Mouse (Mus musculus) testis, adult 2 months (tissue): ENCODE measurements around the gene Thrb. TPM values are rescaled to one million over a fixed set of nuclear protein-coding genes. Genes with fewer than 3 reads are reported as not detected.

Source experiments
- H3K27ac ChIP-seq: fragments of 200-500 bp; 2 replicates; pipeline ENCODE4 v1.5.1; 2012; ENCODE audit warnings: low read depth, low read length; ENCODE audit not compliant: control insufficient read depth, insufficient read depth
- H3K27me3 ChIP-seq: fragments of 200-500 bp; 2 replicates; pipeline ENCODE4 v1.6.1; 2012; ENCODE audit warnings: mild to moderate bottlenecking, low read length, moderate library complexity; ENCODE audit not compliant: control insufficient read depth, insufficient read depth
- H3K36me3 ChIP-seq: fragments of 200-500 bp; 2 replicates; pipeline ENCODE4 v1.6.1; 2012; ENCODE audit warnings: mild to moderate bottlenecking, low read length; ENCODE audit not compliant: control insufficient read depth, insufficient read depth
- H3K4me1 ChIP-seq: fragments of 200-500 bp; 2 replicates; pipeline ENCODE4 v1.6.1; 2012; ENCODE audit warnings: low read length; ENCODE audit not compliant: control insufficient read depth, insufficient read depth
- H3K4me3 ChIP-seq: fragments of 200-500 bp; 2 replicates; pipeline ENCODE4 v1.5.1; 2012; ENCODE audit warnings: low read depth, mild to moderate bottlenecking, low read length, moderate library complexity, mixed read lengths; ENCODE audit not compliant: control insufficient read depth
- CTCF ChIP-seq: fragments of 200-500 bp; IDR thresholded peaks from 2 replicates; pipeline ENCODE4 v1.5.1; 2012; ENCODE audit warnings: low read depth, mild to moderate bottlenecking, inconsistent platforms, low read length, moderate library complexity; ENCODE audit not compliant: control insufficient read depth, insufficient read depth, insufficient replicate concordance
- POLR2A ChIP-seq: fragments of 200-500 bp; IDR thresholded peaks from 2 replicates; pipeline ENCODE4 v1.6.1; 2012; ENCODE audit warnings: low read depth, mild to moderate bottlenecking, inconsistent platforms, low read length, moderate library complexity; ENCODE audit not compliant: control insufficient read depth
- polyA plus RNA-seq: library from polyadenylated mRNA; depleted of rRNA; stranded (reverse); fragments of >200 nt; gene quantifications from 2 replicates; pipeline ENCODE4 v1.2.3, GENCODE M21; 2012

Thrb gene
- polyA plus RNA-seq, 1 experiment = 1.3 TPM

DNA sequence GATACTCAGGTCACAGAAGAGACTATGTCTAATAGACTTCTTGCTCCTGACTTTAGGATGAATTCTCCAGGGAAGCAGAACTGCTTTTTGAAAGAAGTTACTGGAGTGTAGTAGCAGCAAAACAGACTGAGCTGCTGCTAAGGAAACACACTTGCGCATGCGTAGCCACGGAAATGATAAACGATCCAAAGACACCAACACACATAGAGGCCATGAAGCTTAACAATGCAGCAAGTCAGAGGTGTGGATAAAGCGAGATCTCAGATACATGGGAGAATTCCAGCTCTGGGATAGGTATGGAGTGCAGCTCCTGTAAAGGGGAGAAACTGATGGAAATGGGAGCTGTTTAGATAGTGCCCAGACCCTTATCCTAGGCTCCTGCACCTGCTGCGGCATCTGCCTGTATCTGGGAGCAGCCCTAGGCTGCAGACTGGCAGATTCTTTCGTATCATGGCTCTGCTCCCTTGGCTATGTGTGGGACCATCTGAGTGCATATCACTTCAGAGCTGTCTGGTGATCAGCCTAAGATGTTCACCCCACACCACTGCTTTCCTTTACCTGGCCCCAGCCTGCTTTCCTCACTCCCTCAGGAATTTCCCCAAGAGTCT lies 53.3 kb downstream of the Thrb start:
- H3K36me3 ChIP-seq = no peaks in the 10 kb centered on the region
- no peak overlapping the region for H3K4me3 ChIP-seq
- H3K27me3 ChIP-seq = no peaks in the 10 kb centered on the region
- TF ChIP-seq CTCF (no peak), POLR2A (no peak)
- H3K4me1 ChIP-seq = no peaks in the 10 kb centered on the region
- no peak overlapping the region for H3K27ac ChIP-seq

DNA sequence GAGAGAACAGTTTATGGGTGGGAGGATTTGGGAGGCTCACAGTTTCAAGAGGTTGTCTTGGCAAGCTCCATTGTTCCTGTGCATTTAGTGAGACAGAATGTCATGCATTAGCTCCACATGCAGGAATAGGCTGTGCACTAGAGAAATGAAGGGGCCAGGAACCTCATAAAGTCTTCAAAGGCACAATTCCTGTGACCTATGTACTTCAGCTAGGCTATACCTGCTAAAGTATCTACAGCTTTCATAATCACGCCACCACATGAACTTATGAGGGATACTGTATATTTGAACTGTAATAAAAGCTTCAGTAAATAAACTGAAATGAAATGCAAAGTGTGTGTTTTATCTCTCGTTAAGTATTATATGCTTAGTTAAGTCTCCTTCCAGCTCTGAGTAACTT lies 59.4 kb downstream of the Thrb start:
- TF ChIP-seq POLR2A (no peak), CTCF (no peak)
- Histone ChIP-seq H3K36me3 (no peaks in the 10 kb centered on the region), H3K27me3 (no peaks in the 10 kb centered on the region), H3K4me3 (no peak overlapping the region), H3K27ac (no peak overlapping the region), H3K4me1 (no peaks in the 10 kb centered on the region)

- no peaks in the 10 kb centered on the region for H3K36me3 ChIP-seq
- no peaks in the 10 kb centered on the region for H3K27me3 ChIP-seq
- TF ChIP-seq POLR2A (no peak), CTCF (no peak)
- H3K4me3 ChIP-seq = no peak overlapping the region
- no peaks in the 10 kb centered on the region for H3K4me1 ChIP-seq
- no peak overlapping the region for H3K27ac ChIP-seq
Observed at GRCm38 (mm10) chr14:17722824-17723445, 62.9 kb downstream of the Thrb start.

- Histone ChIP-seq H3K4me3 (no peak overlapping the region), H3K27me3 (no peaks in the 10 kb centered on the region), H3K4me1 (no peaks in the 10 kb centered on the region), H3K27ac (no peak overlapping the region), H3K36me3 (no peaks in the 10 kb centered on the region)
- TF ChIP-seq CTCF (no peak), POLR2A (no peak)
Observed at GRCm38 (mm10) chr14:17724577-17724976, 64.5 kb downstream of the Thrb start.

GRCm38 (mm10) chr14:17726906-17727305 lies 66.8 kb downstream of the Thrb start:
- Histone ChIP-seq H3K27ac (no peak overlapping the region), H3K4me1 (no peaks in the 10 kb centered on the region), H3K4me3 (no peak overlapping the region), H3K36me3 (no peaks in the 10 kb centered on the region), H3K27me3 (no peaks in the 10 kb centered on the region)
- TF ChIP-seq POLR2A (no peak), CTCF (no peak)

DNA sequence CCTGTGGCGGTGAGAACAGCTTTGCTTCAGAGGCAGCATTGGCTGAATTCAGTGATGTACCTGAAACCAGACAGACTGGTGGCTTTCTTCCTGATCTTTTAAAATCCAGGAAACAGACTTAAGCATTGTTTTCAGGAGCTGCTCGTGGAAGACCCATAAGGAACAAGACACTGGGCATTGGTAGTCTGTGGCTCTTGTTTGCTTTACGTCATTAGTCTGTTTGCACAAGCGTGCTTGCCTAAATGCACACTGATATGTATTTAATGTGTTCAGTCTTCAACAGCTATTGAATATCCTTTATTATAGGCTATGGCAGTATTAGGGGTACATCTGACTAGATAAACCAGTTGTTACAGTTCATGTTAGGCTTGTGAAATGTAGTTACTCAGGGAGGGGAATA lies 67.8 kb downstream of the Thrb start:
- TF ChIP-seq CTCF (no peak), POLR2A (no peak)
- no peaks in the 10 kb centered on the region for H3K4me1 ChIP-seq

DNA sequence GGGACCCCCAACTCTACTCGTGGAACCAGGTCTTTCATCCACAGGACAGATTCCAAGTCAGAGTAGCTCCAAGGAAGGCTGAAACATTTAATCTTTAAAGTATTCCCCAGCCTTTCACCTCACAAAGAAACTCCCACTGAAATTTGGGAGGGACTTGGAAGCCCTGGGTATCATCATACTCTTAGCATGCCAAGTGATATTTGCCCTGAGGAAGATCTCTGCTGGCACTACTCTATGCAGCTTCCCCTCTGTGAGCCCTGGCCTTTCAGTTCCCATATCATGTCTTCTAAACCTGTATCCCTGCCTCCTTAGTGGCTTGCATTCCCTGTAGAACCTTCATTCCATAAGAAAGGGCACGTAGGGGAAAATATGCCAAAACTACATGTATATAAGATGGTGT lies 68.8 kb downstream of the Thrb start:
- H3K4me3 ChIP-seq = no peak overlapping the region
- no peaks in the 10 kb centered on the region for H3K36me3 ChIP-seq
- H3K27ac ChIP-seq = no peak overlapping the region
- no peaks in the 10 kb centered on the region for H3K4me1 ChIP-seq
- no peaks in the 10 kb centered on the region for H3K27me3 ChIP-seq
- TF ChIP-seq CTCF (no peak), POLR2A (no peak)

More for the DNA sequence above, 67.8 kb downstream of the Thrb start:
- no peak overlapping the region for H3K4me3 ChIP-seq
- H3K27me3 ChIP-seq = no peaks in the 10 kb centered on the region
- H3K27ac ChIP-seq = no peak overlapping the region
- no peaks in the 10 kb centered on the region for H3K36me3 ChIP-seq
